ENCODE assay signal across 23 mouse cellular contexts in genomic region chr11:87299066-87299465, GRCm38 (mm10). TPM values are rescaled to one million over a fixed set of nuclear protein-coding genes. Genes with fewer than 3 reads are reported as not detected.
DNase-seq lines count a peak whose midpoint lies in the region; ATAC-seq and TF ChIP-seq lines count a peak whose summit lies in the region.
"Had no signal": no experiment of that assay in that cellular context is flagged by ENCODE, and none has a peak within 500 bp of the region (broad histone marks: within the 10 kb centered on the region; RNA-seq: fewer than 3 reads in every experiment).

No protein-coding gene starts in this region.

- H3K4me3 ChIP-seq in left cerebral cortex, adult 2 months: no peak overlapping the region
- H3K4me3 ChIP-seq in heart, postnatal 0 days (ENCODE audit: low read depth, low read length): no peak overlapping the region
- H3K4me3 ChIP-seq: embryonic facial prominence, embryonic 15.5 days; forebrain, embryonic 10.5 days; midbrain, embryonic 10.5 days had no signal

- DNase-seq in heart, adult 11 months: peak; percentile 70
- no peak for DNase-seq in heart, adult 8-10 months (ENCODE audit: low spot score)
- DNase-seq in left cerebral cortex, adult 2 months (ENCODE audit: extremely low spot score in 1 of 2, low spot score in 2 of 2): no peak
- DNase-seq in left cerebral cortex, postnatal 4 days: no peak
- DNase-seq in heart, postnatal 0 days (ENCODE audit: low spot score): peak; percentile 79
- no peak for DNase-seq in testis, postnatal 10 days (ENCODE audit: low spot score)
- DNase-seq in embryo, embryonic 10 days (ENCODE audit: low spot score): no peak
- DNase-seq: adrenal gland, postnatal 14 days; cerebellum, adult 11 months; cerebellum, postnatal 14 days; gastrocnemius, postnatal 14 days; kidney, adult 18-20 months; kidney, postnatal 10 days; lung, adult 18-20 months; lung, postnatal 36 days; retina, postnatal 1 day; thymus, postnatal 36 days had no signal

- intact Hi-C loops in left cerebral cortex, adult 2 months (cut with DNase I): no loop called here
- intact Hi-C loops in left cerebral cortex, postnatal 4 days (cut with DNase I): no loop called here

- H3K27me3 ChIP-seq in heart, postnatal 0 days (ENCODE audit: control insufficient read depth, insufficient read depth, low read length): no peaks in the 10 kb centered on the region
- H3K27me3 ChIP-seq: embryonic facial prominence, embryonic 15.5 days had no signal

- H3K4me1 ChIP-seq in heart, postnatal 0 days (ENCODE audit: control insufficient read depth, insufficient read depth): peaks cover 20% of the 10 kb centered on the region
- H3K4me1 ChIP-seq: midbrain, embryonic 10.5 days had no signal

- peak overlapping the region; percentile 1; the same call in 1 of the 2 replicates for H3K27ac ChIP-seq in left cerebral cortex, adult 2 months
- peak overlapping the region; percentile 81 for H3K27ac ChIP-seq in heart, postnatal 0 days (ENCODE audit: low read depth)
- H3K27ac ChIP-seq: embryonic facial prominence, embryonic 15.5 days; forebrain, embryonic 10.5 days; midbrain, embryonic 10.5 days had no signal

- WGBS in heart, postnatal 0 days: 34% methylated on average over 5 of the region's 5 CpGs

- no peaks in the 10 kb centered on the region for H3K36me3 ChIP-seq in heart, postnatal 0 days (replicated peaks; ENCODE audit: control insufficient read depth, insufficient read depth, low read length)
- H3K36me3 ChIP-seq: embryonic facial prominence, embryonic 15.5 days; forebrain, embryonic 10.5 days; G1E; midbrain, embryonic 10.5 days had no signal

- peak overlapping the region; percentile 4 for H3K4me2 ChIP-seq in heart, postnatal 0 days (ENCODE audit: low read depth, low read length)
- H3K4me2 ChIP-seq: embryonic facial prominence, embryonic 15.5 days; liver, embryonic 11.5 days had no signal

- H3K9ac ChIP-seq in heart, postnatal 0 days (replicated peaks; ENCODE audit: low read depth, low read length): no peak overlapping the region
- H3K9ac ChIP-seq: embryonic facial prominence, embryonic 15.5 days had no signal

- H3K9me3 ChIP-seq in heart, postnatal 0 days (replicated peaks; ENCODE audit: control insufficient read depth, low read length): no peaks in the 10 kb centered on the region
- H3K9me3 ChIP-seq: embryonic facial prominence, embryonic 15.5 days; forebrain, embryonic 10.5 days; G1E; midbrain, embryonic 10.5 days had no signal

- TF ChIP-seq EP300 in heart, postnatal 0 days (IDR thresholded peaks at IDR 0.05; ENCODE audit: low read depth): no peak

- no peak for TF ChIP-seq CTCF in left cerebral cortex, adult 2 months (IDR thresholded peaks at IDR 0.05)
- no peak for TF ChIP-seq CTCF in heart, postnatal 0 days (IDR thresholded peaks at IDR 0.05; ENCODE audit: low read depth)

- peak; percentile 70 for ATAC-seq in heart, postnatal 0 days (ENCODE audit: insufficient read depth, low read depth)
- ATAC-seq: hindbrain, embryonic 16.5 days had no signal

RNA-seq across cellular contexts. Expression of gene Ppm1e, which starts 59.8 kb away (rescaled TPM):
- 1 to 10 TPM; 3.7 to 7.1 (median 5.3) TPM for total RNA-seq in heart, adult 8-10 months (2022)
- 100 to 1,000 TPM; 140 to 152 TPM for total RNA-seq in left cerebral cortex, adult 2 months (2021)
- total RNA-seq in left cerebral cortex, postnatal 4 days (2021): 100 to 1,000 TPM; 106 to 111 TPM
- 10.3 and 19.9 TPM in 2 replicates for total RNA-seq in heart, postnatal 0 days (2014; rRNA removed; ENCODE audit: low replicate concordance)
- 3.5 and 4.3 TPM in 2 replicates for polyA plus RNA-seq in heart, postnatal 0 days (2015; fragmentation: Nextera tagmentation; extraction: Ambion mirVana)
- polyA plus RNA-seq: G1E had no signal

Comparison
In these comparisons a context has a peak if more than half of its experiments do, and no peak if none do; other contexts are left out.
1. DNase-seq: peak in heart, adult 11 months (single experiment) and heart, postnatal 0 days (single experiment); none in heart, adult 8-10 months (single experiment), left cerebral cortex, adult 2 months (0 of 2), left cerebral cortex, postnatal 4 days (single experiment), testis, postnatal 10 days (single experiment) and embryo, embryonic 10 days (single experiment).